Mouse (Mus musculus): ENCODE data around the gene Foxp1. TPM values are rescaled to one million over a fixed set of nuclear protein-coding genes. Genes with fewer than 3 reads are reported as not detected.

Foxp1 gene
- polyA plus RNA-seq, 1 experiment, result 88.7 TPM

- TF ChIP-seq GATA1 (IDR thresholded peaks at IDR 0.05; ENCODE audit: low read length), result no peak
These were observed 588.1 kb downstream of the Foxp1 start for GRCm38 (mm10) chr6:98934381-98934780.

GRCm38 (mm10) chr6:98933135-98933724, 589.3 kb downstream of the Foxp1 start:
- TF ChIP-seq GATA1 (IDR thresholded peaks at IDR 0.05; ENCODE audit: low read length), result no peak

GRCm38 (mm10) chr6:98931881-98932540, 590.5 kb downstream of the Foxp1 start:
- no peak for TF ChIP-seq GATA1 (IDR thresholded peaks at IDR 0.05; ENCODE audit: low read length)

GRCm38 (mm10) chr6:98930652-98931300, 591.7 kb downstream of the Foxp1 start:
- TF ChIP-seq GATA1 (IDR thresholded peaks at IDR 0.05; ENCODE audit: low read length), result no peak

GRCm38 (mm10) chr6:98928365-98928764, 594.2 kb downstream of the Foxp1 start:
- TF ChIP-seq GATA1 (IDR thresholded peaks at IDR 0.05; ENCODE audit: low read length), result no peak

GRCm38 (mm10) chr6:98901259-98901658, 621.3 kb downstream of the Foxp1 start:
- TF ChIP-seq GATA1 (IDR thresholded peaks at IDR 0.05; ENCODE audit: low read length), result no peak

GRCm38 (mm10) chr6:98878208-98878607, 644.3 kb downstream of the Foxp1 start:
- TF ChIP-seq GATA1 (IDR thresholded peaks at IDR 0.05; ENCODE audit: low read length), result no peak

- TF ChIP-seq GATA1 (IDR thresholded peaks at IDR 0.05; ENCODE audit: low read length), result no peak
These were observed 646.1 kb downstream of the Foxp1 start for GRCm38 (mm10) chr6:98876401-98876800.

Other genes with a start within 250 kb of the Foxp1 start
- not detected in 2 replicates for gene Eif4e3, start 144.1 kb upstream of the Foxp1 start, polyA plus RNA-seq (2012)
- not detected in 2 replicates for gene Gm20696, start 144.1 kb upstream of the Foxp1 start, polyA plus RNA-seq (2012)
- gene Gpr27, start 170.0 kb upstream of the Foxp1 start, polyA plus RNA-seq (2012), result not detected in 2 replicates
- gene Prok2, start 203.7 kb upstream of the Foxp1 start, polyA plus RNA-seq (2012), result not detected in 2 replicates

Measured in G1E-ER4 (cell line).